In the genomic region with DNA sequence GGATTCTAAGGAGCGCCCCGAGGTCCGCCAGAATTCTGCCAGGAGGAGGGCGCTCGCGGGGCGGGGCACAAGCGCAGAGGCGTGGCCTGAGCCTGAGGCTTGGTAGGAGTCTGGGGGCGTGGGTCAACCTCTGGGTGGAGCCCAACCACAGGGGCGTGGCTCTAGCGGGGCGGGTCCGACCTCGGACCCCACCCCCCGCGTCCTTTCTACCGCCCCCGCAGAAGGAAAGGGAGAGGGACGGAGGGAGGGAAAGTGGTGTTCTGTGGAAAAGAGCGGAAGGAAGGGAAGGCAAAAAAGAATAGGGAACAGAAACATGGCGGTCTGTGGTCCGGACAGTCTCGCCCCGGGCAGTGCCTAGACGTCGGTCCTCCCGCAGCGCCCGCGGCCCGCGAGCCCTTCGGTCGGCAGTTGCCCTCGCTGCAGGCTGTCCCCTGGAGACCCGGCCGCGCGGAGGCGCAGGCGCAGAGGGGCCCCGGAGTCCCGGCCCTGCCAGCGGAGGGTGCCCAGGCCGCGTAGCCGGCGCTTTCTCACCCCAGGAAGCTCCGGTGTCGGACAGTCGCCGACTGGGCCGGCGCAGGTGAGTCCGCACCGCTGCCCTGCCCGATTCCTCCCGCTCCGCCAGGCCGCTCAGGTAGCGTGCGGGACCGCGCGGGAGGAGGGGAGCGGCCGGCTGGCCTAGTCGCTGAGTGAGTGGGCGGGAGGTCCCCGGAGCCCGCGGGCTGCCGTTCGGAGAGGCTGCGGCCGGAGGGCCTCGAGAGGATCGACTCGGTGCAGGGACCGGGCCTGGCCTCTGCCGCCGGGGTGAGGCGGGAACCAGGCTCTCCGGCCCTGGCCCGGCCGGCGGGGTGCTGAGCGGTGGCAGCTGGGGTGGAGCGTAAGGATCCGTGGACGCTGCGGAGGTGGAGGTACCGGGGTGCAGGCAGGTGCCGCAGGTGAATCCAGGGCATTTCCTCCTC, we compare ENCODE assay signal across 8 mouse cellular contexts. TPM values are rescaled to one million over a fixed set of nuclear protein-coding genes. Genes with fewer than 3 reads are reported as not detected.
A peak's percentile ranks its signal among the peaks of the same experiment; 100 is the strongest.
DNase-seq lines count a peak whose midpoint lies in the region; ATAC-seq lines count a peak whose summit lies in the region.

Gene Dennd4c, plus strand, starts transcription at position 220 of the 956 bp plus-strand sequence.

- peaks cover 15% of the 10 kb centered on the region for H3K4me1 ChIP-seq in hindbrain, embryonic 16.5 days (ENCODE audit: control insufficient read depth, insufficient read depth, low read depth, low read length)

- H3K27me3 ChIP-seq in hindbrain, embryonic 16.5 days (replicated peaks; ENCODE audit: control insufficient read depth, insufficient read depth, low read length) = no peaks in the 10 kb centered on the region

- peak; percentile 84 for DNase-seq in T-cell, adult 2 months (ENCODE audit: low spot score)
- peak; percentile 84 to 92 for DNase-seq in cerebellum, postnatal 36 days
- DNase-seq in frontal cortex, postnatal 36 days (ENCODE audit: low spot score in 2 of 2) = peak; percentile 78 to 84
- DNase-seq in left cerebral cortex, adult 18-20 months (ENCODE audit: low spot score in 2 of 2) = peak; percentile 81 to 87
- DNase-seq in right cerebral cortex, adult 18-20 months = peak; percentile 92
- DNase-seq in urinary bladder, postnatal 10 days (ENCODE audit: low spot score) = peak; percentile 84

- peaks cover 47% of the 10 kb centered on the region for H3K79me2 ChIP-seq in macrophage (ENCODE audit: inconsistent target)

- H3K9ac ChIP-seq in hindbrain, embryonic 16.5 days (ENCODE audit: low read depth, low read length) = peak within 1 kb of the TSS; percentile 99

- ATAC-seq in hindbrain, embryonic 16.5 days = peak; percentile 96

- peak within 1 kb of the TSS; percentile 100 for H3K4me3 ChIP-seq in hindbrain, embryonic 16.5 days (ENCODE audit: low read length)
- peak within 1 kb of the TSS; percentile 49 for H3K4me3 ChIP-seq in macrophage (ENCODE audit: inconsistent target)

- under 1% methylated on average over 68 of the region's 95 CpGs for WGBS in hindbrain, embryonic 16.5 days
- 2% methylated on average over 79 of the region's 95 CpGs for WGBS in macrophage (ENCODE audit: missing documents)

- peak within 1 kb of the TSS; percentile 94 for H3K4me2 ChIP-seq in hindbrain, embryonic 16.5 days (ENCODE audit: low read length)

- peak within 1 kb of the TSS; percentile 81 for H3K27ac ChIP-seq in hindbrain, embryonic 16.5 days (ENCODE audit: low read depth, low read length)
- H3K27ac ChIP-seq in macrophage = peak within 1 kb of the TSS; percentile 53

- no peaks in the 10 kb centered on the region for H3K36me3 ChIP-seq in hindbrain, embryonic 16.5 days (ENCODE audit: control insufficient read depth, insufficient read depth, low read length)
- peaks cover under 1% of the 10 kb centered on the region; the same call in 1 of the 2 replicates for H3K36me3 ChIP-seq in macrophage (ENCODE audit: inconsistent target)

- H3K9me3 ChIP-seq in hindbrain, embryonic 16.5 days (ENCODE audit: control insufficient read depth, low read length) = no peaks in the 10 kb centered on the region

RNA-seq across cellular contexts. Expression of gene Dennd4c, which starts in this region (rescaled TPM):
- 3.0 and 3.2 TPM in 2 replicates for polyA plus RNA-seq in hindbrain, embryonic 16.5 days (2015; fragmentation: Nextera tagmentation; extraction: Ambion mirVana)
- 10 to 100 TPM; 10.2 to 11.6 TPM for total RNA-seq in left cerebral cortex, adult 18-20 months (2021)
- 100 to 1,000 TPM in 19 of 26 experiments, 10 to 100 TPM in 7; 66.5 to 378 (median 147) TPM for total RNA-seq in macrophage (2018; cell fraction: chromatin; rRNA removed)
- 100 to 1,000 TPM in 10 of 26 experiments, 10 to 100 TPM in 16; 27.7 to 142 (median 59.3) TPM for total RNA-seq in macrophage (2018; cell fraction: cytosol; rRNA removed)
- total RNA-seq in macrophage (2018; cell fraction: nucleus; rRNA removed) = 100 to 1,000 TPM in 15 of 26 experiments, 10 to 100 TPM in 11; 57.1 to 321 (median 110) TPM
- 50.7 to 67.8 TPM (median 60.9 TPM) in 3 replicates for polyA plus RNA-seq in macrophage (2018)

Comparison
In these comparisons a context has a peak if more than half of its experiments do, and no peak if none do; other contexts are left out.
1. Peak in every context shown above with its lines: DNase-seq, ATAC-seq, H3K4me3 ChIP-seq and H3K27ac ChIP-seq.
2. RNA of gene Dennd4c (polyA plus RNA-seq): 50.7 to 67.8 TPM in macrophage; 3.0 to 3.2 TPM in hindbrain, embryonic 16.5 days; every median in the first group is over 10 times any median in the second.